Mouse (Mus musculus) ZHBTc4 (cell line): ENCODE results near the gene Col4a4.

ENCODE experiments used
- DNase-seq: peaks from one replicate; pipeline ENCODE4 v3.0.0-alpha.2; 2011; ENCODE audit warnings: low read depth, low spot score

Col4a4 gene

GRCm38 (mm10) chr1:82586713-82587399 lies at the start of gene Col4a4, which contains the start of gene Col4a3:
Gene Col4a4, minus strand, starts transcription at chr1:82586849.
Gene Col4a3, plus strand, starts transcription at chr1:82586921.
- peak; percentile 28 for DNase-seq

GRCm38 (mm10) chr1:82636321-82636720 lies 49.7 kb upstream of the Col4a4 start:
- no peak for DNase-seq

GRCm38 (mm10) chr1:82635254-82635620 lies 48.6 kb upstream of the Col4a4 start:
- no peak for DNase-seq

- no peak for DNase-seq
These were observed 48.0 kb upstream of the Col4a4 start for GRCm38 (mm10) chr1:82634545-82635253.

GRCm38 (mm10) chr1:82631169-82631792 lies 44.6 kb upstream of the Col4a4 start:
- no peak for DNase-seq

- no peak for DNase-seq
These were observed 42.8 kb upstream of the Col4a4 start for GRCm38 (mm10) chr1:82629495-82629894.

- DNase-seq, result no peak
These were observed 41.0 kb upstream of the Col4a4 start for GRCm38 (mm10) chr1:82627652-82628051.

- no peak for DNase-seq
These were observed 38.8 kb upstream of the Col4a4 start for GRCm38 (mm10) chr1:82625474-82625873.

GRCm38 (mm10) chr1:82624934-82625333 lies 38.3 kb upstream of the Col4a4 start:
- no peak for DNase-seq

- no peak for DNase-seq
These were observed 33.3 kb upstream of the Col4a4 start for GRCm38 (mm10) chr1:82619981-82620380.

- DNase-seq, result no peak
These were observed 31.9 kb upstream of the Col4a4 start for GRCm38 (mm10) chr1:82618592-82618991.

- no peak for DNase-seq
These were observed 31.4 kb upstream of the Col4a4 start for GRCm38 (mm10) chr1:82618001-82618400.

GRCm38 (mm10) chr1:82612061-82612660 lies 25.5 kb upstream of the Col4a4 start:
- DNase-seq, result no peak

GRCm38 (mm10) chr1:82608646-82609262 lies 22.1 kb upstream of the Col4a4 start:
- DNase-seq, result no peak

GRCm38 (mm10) chr1:82605856-82606255 lies 19.2 kb upstream of the Col4a4 start:
- no peak for DNase-seq

GRCm38 (mm10) chr1:82605347-82605746 lies 18.7 kb upstream of the Col4a4 start:
- DNase-seq, result no peak

GRCm38 (mm10) chr1:82603198-82603950 lies 16.7 kb upstream of the Col4a4 start:
- no peak for DNase-seq

- no peak for DNase-seq
These were observed 10.4 kb upstream of the Col4a4 start for GRCm38 (mm10) chr1:82596864-82597596.

GRCm38 (mm10) chr1:82590266-82590665 lies 3.6 kb upstream of the Col4a4 start:
- no peak for DNase-seq

- DNase-seq, result no peak
These were observed 668 bp downstream of the Col4a4 start for GRCm38 (mm10) chr1:82585981-82586380.
